Mouse (Mus musculus): ENCODE results near the gene Nphs1. TPM values are rescaled to one million over a fixed set of nuclear protein-coding genes. Genes with fewer than 3 reads are reported as not detected.

The Nphs1 gene
- polyA plus RNA-seq, 1 experiment: 1.8 TPM

DNA sequence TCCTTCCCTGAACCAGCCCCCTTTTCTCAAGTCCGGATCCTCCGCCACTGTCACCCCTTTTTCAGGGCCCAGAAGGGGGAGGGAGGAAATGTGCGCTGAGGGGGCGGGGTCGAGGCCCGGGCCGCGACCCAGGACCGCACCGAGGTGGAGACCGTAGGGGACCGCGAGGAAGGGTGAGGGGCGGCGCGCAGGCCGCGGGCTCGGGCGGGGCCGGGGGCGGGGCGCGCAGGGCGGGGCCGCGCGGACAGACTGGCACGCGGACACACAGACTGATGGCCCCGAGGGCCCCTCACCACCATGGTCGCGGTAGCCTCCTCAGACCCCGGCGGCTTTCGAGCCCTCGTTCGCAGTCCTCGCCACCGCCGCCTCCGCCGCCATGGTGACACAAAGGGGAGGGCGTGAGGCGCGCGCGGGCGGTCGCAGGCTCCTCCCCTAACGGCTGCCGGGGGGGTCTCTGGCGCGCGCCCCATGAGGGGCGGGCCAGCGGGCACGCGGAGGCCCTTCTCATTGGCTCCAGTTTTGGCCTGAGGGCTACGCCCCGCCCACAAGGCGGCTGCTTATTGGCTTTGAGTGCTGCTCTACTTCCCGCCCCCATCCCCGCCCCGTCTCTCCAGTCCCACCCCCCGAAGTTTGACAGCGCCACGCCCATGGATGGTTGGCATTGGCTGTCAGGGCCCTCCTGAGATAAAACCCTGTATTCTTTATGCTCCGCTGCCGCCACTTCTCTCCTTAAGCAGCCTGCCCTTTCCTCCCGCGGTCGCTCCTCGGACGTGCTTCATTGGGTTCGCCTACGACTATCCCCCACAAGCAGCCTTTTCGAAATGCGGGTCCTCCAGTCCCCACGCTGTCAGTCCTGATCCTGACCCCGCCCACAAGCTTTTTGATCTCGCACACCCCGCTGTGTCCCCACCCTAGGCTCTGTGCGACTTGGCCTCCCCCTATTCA, 76.8 kb downstream of the Nphs1 start, which contains the start of gene Arhgap33:
Gene Arhgap33 (minus strand): TSS at position 428 of the 945 bp plus-strand sequence.
- Histone ChIP-seq H3K27me3 (ENCODE audit: control insufficient read depth, insufficient read depth, low read length) (no peaks in the 10 kb centered on the region), H3K27ac (ENCODE audit: insufficient read depth, low read length) (no peak within 1 kb of the TSS), H3K36me3 (ENCODE audit: control insufficient read depth, insufficient read depth, low read length) (0 out of 2 replicates have a peak, but pooled peaks cover 1% of the 10 kb centered on the region), H3K4me3 (ENCODE audit: extremely low read depth, insufficient read depth, insufficient read length) (peak within 1 kb of the TSS; percentile 69), H3K4me1 (ENCODE audit: control insufficient read depth, insufficient read depth, insufficient read length) (no peaks in the 10 kb centered on the region; the same call in 1 of the 2 replicates)
- under 1% methylated on average over 80 of the region's 84 CpGs for WGBS
- no peak for TF ChIP-seq POLR2A (IDR thresholded peaks at IDR 0.05; ENCODE audit: low read depth, low read length)
- no peak for TF ChIP-seq CTCF (IDR thresholded peaks at IDR 0.05; ENCODE audit: extremely low read depth, insufficient read depth, insufficient read length, insufficient replicate concordance)
- peak; percentile 92 to 93 for DNase-seq (ENCODE audit: low read depth in 1 of 2, low spot score in 2 of 2)

Other genes starting within 250 kb of the Nphs1 start
- 51.5 and 60.8 TPM in 2 replicates for gene Polr2i, start 226.4 kb upstream of the Nphs1 start, polyA plus RNA-seq (2012; rRNA removed)
- gene Tbcb, start 226.0 kb upstream of the Nphs1 start, polyA plus RNA-seq (2012; rRNA removed): 21.5 and 24.6 TPM in 2 replicates
- gene Ovol3, start 222.6 kb upstream of the Nphs1 start, polyA plus RNA-seq (2012; rRNA removed): 0.13 TPM in 1 of 2 replicates, not detected in the other
- 0.14 and 0.18 TPM in 2 replicates for gene Thap8, start 178.2 kb upstream of the Nphs1 start, polyA plus RNA-seq (2012; rRNA removed)
- 15.7 and 21.5 TPM in 2 replicates for gene Wdr62, start 177.9 kb upstream of the Nphs1 start, polyA plus RNA-seq (2012; rRNA removed)
- 10.0 and 13.2 TPM in 2 replicates for gene Clip3, start 166.6 kb upstream of the Nphs1 start, polyA plus RNA-seq (2012; rRNA removed)
- gene Alkbh6, start 149.6 kb upstream of the Nphs1 start, polyA plus RNA-seq (2012; rRNA removed): 86.3 and 144 TPM in 2 replicates
- 14.7 and 21.1 TPM in 2 replicates for gene Syne4, start 143.5 kb upstream of the Nphs1 start, polyA plus RNA-seq (2012; rRNA removed)
- gene E130208F15Rik, start 136.6 kb upstream of the Nphs1 start, polyA plus RNA-seq (2012; rRNA removed): 0.58 and 0.89 TPM in 2 replicates
- 13.4 and 25.8 TPM in 2 replicates for gene Sdhaf1, start 134.4 kb upstream of the Nphs1 start, polyA plus RNA-seq (2012; rRNA removed)
- 2.7 and 3.2 TPM in 2 replicates for gene Lrfn3, start 95.5 kb upstream of the Nphs1 start, polyA plus RNA-seq (2012; rRNA removed)
- gene Tyrobp, start 44.6 kb upstream of the Nphs1 start, polyA plus RNA-seq (2012; rRNA removed): 569 and 738 TPM in 2 replicates
- gene Hcst, start 38.5 kb upstream of the Nphs1 start, polyA plus RNA-seq (2012; rRNA removed): 178 and 278 TPM in 2 replicates
- 55.1 and 70.8 TPM in 2 replicates for gene Nfkbid, start 36.6 kb upstream of the Nphs1 start, polyA plus RNA-seq (2012; rRNA removed)
- 1.9 and 2.3 TPM in 2 replicates for gene Aplp1, start 12.8 kb upstream of the Nphs1 start, polyA plus RNA-seq (2012; rRNA removed)
- 0.14 and 0.49 TPM in 2 replicates for gene Kirrel2, start 625 bp upstream of the Nphs1 start, polyA plus RNA-seq (2012; rRNA removed)
- gene Prodh2, start 35.3 kb downstream of the Nphs1 start, polyA plus RNA-seq (2012; rRNA removed): 0.04 TPM in 1 of 2 replicates, not detected in the other
- 18.4 and 26.5 TPM in 2 replicates for gene Arhgap33, start 76.7 kb downstream of the Nphs1 start, polyA plus RNA-seq (2012; rRNA removed)
- 10.7 and 12.1 TPM in 2 replicates for gene Hspb6, start 93.9 kb downstream of the Nphs1 start, polyA plus RNA-seq (2012; rRNA removed)
- 8.5 and 10.8 TPM in 2 replicates for gene Proser3, start 94.0 kb downstream of the Nphs1 start, polyA plus RNA-seq (2012; rRNA removed)
- 34.9 and 36.4 TPM in 2 replicates for gene Lin37, start 101.5 kb downstream of the Nphs1 start, polyA plus RNA-seq (2012; rRNA removed)
- gene U2af1l4, start 105.0 kb downstream of the Nphs1 start, polyA plus RNA-seq (2012; rRNA removed): 31.6 and 36.5 TPM in 2 replicates
- gene Gm49396, start 105.0 kb downstream of the Nphs1 start, polyA plus RNA-seq (2012; rRNA removed): 3.1 and 4.4 TPM in 2 replicates
- 85.2 and 86.9 TPM in 2 replicates for gene Psenen, start 105.3 kb downstream of the Nphs1 start, polyA plus RNA-seq (2012; rRNA removed)
- gene Igflr1, start 107.1 kb downstream of the Nphs1 start, polyA plus RNA-seq (2012; rRNA removed): 17.0 and 19.0 TPM in 2 replicates
- 59.7 and 71.7 TPM in 2 replicates for gene Kmt2b, start 130.4 kb downstream of the Nphs1 start, polyA plus RNA-seq (2012; rRNA removed)
- gene Zbtb32, start 140.6 kb downstream of the Nphs1 start, polyA plus RNA-seq (2012; rRNA removed): 10.2 and 10.3 TPM in 2 replicates
- 0.88 and 1.2 TPM in 2 replicates for gene Upk1a, start 154.5 kb downstream of the Nphs1 start, polyA plus RNA-seq (2012; rRNA removed)
- 116 and 120 TPM in 2 replicates for gene Cox6b1, start 167.8 kb downstream of the Nphs1 start, polyA plus RNA-seq (2012; rRNA removed)
- not detected in 2 replicates for gene Etv2, start 177.5 kb downstream of the Nphs1 start, polyA plus RNA-seq (2012; rRNA removed)
- gene Rbm42, start 192.0 kb downstream of the Nphs1 start, polyA plus RNA-seq (2012; rRNA removed): 56.5 and 74.5 TPM in 2 replicates
- gene Haus5, start 206.7 kb downstream of the Nphs1 start, polyA plus RNA-seq (2012; rRNA removed): 13.3 and 18.5 TPM in 2 replicates
- not detected in 2 replicates for gene Pmis2, start 213.3 kb downstream of the Nphs1 start, polyA plus RNA-seq (2012; rRNA removed)
- 0.41 and 0.63 TPM in 2 replicates for gene 2200002J24Rik, start 240.6 kb downstream of the Nphs1 start, polyA plus RNA-seq (2012; rRNA removed)